Mouse (Mus musculus) c-Kit-negative CD71-positive TER-119-positive erythroid progenitor cells, embryonic 14.5 days (primary cell): Measurements from ENCODE around the gene Smc3.
"Not testable (repeated sequence)": the region's sequence is repeated elsewhere in the genome, so short reads cannot be mapped to it uniquely, and the experiment has no call there.

Experiments used
- DNase-seq: peaks from one replicate; pipeline ENCODE4 v3.0.0-alpha.2; 2013; ENCODE audit warnings: low read depth, low spot score

Smc3 gene

GRCm38 (mm10) chr19:53653624-53654467 is 53.6 kb downstream of the Smc3 start:
- DNase-seq, result no peak

DNA sequence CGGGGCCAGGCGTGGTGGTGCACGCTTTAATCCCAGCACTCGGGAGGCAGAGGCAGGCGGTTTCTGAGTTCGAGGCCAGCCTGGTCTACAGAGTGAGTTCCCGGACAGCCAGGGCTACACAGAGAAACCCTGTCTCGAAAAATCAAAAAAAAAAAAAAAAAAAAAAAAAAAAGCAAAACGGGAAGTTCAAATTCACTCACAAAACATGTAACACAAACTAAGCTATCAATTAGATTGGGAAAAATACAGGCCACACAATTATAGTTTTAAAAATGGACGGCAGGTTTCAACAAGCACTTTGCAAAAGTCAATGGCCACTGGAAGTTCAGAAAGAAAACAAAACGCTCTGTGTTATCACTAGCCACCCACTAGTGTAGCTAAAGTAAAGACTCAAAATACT is 56.2 kb downstream of the Smc3 start:
- DNase-seq, result not testable (repeated sequence)

DNA sequence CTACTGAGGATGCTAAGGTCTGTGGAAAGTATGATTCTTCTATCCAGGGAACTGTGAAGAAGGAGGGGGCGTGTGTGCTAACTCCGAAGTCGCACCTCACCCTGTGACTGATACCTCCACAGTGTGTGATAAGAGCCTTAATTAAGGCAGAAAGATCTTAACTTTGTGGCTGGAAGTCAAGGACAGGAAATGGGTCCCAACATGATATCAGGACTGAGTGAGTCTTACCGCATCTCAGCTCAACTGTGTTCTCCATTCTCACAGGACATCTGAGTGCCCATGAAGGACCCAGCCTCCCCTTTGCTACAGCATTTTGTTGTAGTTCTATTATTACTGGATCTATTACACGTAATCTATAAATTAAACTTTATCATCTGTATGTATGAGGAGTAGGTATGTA is 57.2 kb downstream of the Smc3 start:
- DNase-seq, result no peak

- DNase-seq, result no peak
These were observed 60.7 kb downstream of the Smc3 start for GRCm38 (mm10) chr19:53660722-53661420.

DNA sequence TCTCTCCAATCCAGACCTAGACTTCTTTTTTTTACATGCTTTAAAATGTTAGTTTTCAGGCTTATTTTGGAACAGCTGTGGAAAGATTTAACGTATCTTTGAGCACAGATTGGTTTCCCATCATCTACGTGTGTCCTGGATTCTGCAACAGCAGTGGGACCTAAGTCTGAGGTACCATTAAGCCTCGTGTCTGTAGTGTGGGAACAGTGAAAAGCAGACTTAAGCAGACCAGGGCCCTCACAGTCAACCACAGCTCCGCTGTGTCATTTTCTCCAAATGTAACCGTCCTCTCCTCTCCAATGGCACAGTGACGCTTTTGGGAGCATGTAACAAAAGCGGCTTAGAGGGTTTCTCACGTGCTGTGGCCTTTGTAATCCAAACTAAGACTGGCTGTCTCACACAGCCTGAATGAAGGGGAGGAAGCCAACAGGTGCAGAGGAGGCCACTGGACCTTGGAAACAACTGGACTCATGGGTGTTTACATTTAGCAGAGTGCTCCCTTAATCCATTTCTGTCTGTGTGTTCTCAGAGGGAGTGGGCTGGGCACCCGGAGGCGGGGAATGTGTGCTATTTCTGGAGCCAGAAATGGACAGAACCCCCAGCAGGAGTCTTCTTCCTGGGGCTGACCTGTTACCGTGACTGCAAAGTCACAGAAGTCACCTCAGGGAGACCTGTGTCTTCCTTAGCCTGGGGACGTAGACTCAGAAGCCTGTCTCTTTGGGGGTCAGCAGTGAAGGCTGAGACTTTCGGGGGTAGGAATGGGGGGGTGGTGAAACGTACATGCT is 61.9 kb downstream of the Smc3 start:
- no peak for DNase-seq

GRCm38 (mm10) chr19:53664831-53665230 is 64.6 kb downstream of the Smc3 start:
- no peak for DNase-seq

- no peak for DNase-seq
These were observed 65.2 kb downstream of the Smc3 start for GRCm38 (mm10) chr19:53665391-53665790.

DNA sequence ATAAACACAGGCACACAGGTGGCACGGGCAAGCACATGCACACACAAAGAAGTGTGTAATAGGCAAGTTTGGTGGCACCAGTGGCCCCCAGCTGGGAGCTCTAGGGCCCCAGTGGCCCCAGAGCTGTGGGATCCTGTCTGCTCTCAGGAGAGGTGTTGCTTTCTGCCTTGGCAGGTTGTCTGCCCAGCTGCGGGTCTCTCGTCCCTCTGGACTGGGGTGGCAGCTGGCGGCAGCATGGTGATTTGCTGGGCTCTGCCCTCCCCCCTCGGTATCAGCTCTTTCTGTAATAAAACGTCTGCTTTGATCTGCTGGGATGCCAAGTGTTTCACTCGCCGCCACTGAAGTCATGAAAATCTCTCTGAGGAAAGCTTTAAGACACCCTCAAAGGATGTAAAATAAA is 66.5 kb downstream of the Smc3 start:
- DNase-seq, result no peak

DNA sequence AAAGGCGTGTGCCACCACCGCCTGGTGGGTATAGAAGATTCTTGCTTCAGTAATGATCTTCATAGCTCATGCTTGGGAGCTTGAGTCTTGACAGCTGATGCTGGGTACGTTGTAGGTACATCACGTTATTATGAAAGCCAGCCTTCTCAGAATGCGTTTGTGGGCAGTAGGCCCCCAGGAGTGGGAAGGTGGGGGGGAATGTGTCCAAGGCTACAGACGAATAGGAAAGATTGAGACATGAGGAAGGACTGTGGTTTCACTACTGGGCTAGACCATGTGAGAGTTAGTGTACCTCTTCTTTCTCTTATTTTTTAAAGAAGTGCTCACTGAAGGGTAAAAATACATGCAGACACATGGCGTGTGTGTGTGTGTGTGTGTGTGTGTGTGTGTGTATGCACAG is 68.6 kb downstream of the Smc3 start:
- no peak for DNase-seq

DNA sequence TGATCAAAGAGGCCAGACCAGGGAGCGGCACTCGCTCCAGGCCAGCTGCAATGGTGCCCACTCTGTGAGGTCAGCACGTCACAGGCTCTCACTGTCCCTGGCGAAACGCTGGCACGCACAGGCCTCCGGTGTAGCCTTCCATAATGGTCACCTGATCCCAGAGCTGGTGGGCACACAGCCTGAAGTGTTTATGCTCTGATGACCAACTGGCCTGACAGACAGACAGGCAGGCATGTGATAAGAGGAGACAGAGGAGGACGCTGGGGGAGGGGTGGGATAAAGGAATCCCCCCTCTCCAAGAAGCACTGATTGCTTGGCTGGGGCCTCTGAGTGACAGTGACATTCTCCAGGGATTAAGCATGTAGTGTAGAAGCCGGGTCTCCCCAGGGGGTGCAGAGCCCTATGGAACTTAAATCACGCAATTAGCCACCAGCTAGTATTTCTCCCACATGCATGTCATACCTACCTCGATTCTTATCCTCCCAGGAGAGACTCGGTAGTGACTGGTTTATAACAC is 70.5 kb downstream of the Smc3 start:
- DNase-seq, result no peak

GRCm38 (mm10) chr19:53671432-53671831 is 71.2 kb downstream of the Smc3 start:
- DNase-seq, result no peak

DNA sequence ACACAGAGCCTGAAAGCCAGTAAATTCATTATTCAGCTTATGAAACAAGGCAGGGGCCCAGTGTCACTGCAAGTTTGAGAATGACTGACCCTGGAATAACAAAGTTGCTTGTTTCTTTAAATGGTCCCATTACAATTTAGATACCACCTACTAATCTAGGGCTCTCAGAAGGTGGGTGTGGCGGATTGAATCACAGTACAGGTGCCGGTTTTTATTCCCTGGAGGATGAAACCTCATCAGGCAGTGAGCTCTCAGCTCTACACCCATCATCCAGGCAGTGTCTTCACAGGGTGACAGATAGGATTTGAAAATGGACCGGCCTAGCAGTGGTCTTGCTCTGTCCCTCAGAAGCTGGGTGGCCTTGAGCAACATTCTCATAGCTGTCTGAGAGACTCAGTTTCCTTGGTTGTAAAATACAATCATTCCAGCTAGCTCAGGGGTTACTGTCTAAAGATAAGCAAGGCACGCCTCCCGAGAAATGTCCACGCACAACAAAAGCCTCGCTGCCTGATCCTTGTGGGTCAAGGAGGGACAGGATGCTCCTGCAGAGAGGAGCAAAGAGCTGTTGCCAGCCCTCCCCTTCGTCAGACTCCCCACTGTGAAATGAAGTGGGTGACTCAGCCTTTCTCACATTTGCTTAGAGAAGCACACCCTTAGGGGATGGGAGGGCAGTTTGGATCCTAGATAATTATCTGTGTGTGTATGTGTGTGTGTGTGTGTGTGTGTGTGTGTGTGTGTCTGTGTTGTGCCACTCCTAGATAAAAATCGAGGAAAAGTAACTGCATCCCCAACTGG is 74.1 kb downstream of the Smc3 start:
- DNase-seq, result no peak

DNA sequence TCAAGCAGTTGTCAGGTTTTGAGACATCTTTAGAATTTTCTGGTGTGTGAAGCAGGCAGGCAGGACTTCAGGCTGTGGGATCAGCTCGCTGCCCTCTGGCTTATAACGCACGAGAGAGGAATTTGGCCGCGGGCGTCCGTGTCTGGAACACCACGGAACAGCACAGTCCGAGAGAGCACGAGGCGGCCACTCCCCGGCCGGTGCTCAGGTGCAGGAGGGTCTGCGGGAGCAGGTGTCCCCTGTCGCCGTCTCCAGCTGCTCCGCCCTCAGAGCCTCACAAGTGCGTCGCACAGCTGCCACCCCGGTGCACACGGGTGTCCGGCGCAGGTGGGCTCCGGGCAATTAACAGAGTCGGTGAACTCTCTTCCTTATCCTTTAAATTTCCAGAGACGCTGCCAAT is 76.0 kb downstream of the Smc3 start:
- DNase-seq, result no peak

GRCm38 (mm10) chr19:53676718-53677634 is 76.8 kb downstream of the Smc3 start, which contains the start of gene Rbm20:
TSS of gene Rbm20 (plus strand) at chr19:53677306.
- DNase-seq, result no peak

DNA sequence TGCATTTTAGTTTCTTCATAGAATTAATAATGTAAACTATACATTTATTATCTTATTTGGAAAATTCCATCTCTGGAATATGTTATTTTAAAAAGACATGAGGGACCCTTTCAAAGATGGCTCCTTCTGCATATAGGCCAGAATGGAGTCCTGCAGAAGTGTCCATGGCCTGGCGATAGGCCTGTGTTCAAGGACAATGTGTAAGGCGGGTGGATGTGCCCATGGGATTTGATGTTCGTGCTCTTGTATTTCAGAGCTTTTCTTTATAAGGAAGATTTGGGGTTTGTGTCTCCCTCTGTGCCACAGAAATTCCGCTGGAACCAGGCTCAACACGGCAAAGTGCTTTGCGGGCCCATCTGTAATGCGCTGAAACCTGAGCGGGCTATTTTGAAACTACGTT is 79.0 kb downstream of the Smc3 start:
- DNase-seq, result no peak

DNA sequence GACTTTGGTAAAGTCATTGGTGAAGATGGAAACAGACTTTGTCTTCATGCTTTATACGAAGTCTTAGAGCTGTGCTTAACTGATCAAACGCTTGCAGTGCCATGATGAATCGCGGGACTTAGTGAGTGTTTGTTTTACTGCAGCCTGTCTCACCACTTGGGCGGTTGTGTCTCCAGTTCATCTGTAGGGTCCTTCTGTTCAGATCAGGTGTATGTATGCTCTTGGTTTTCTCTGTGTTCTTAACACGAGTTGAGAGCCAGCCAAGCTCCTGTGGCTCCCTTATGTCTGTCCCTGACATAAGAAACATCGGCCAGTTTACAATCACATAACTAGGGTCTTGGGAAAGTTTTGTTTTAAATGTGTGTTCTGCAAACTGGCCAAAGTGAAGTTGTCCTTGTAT is 79.8 kb downstream of the Smc3 start:
- no peak for DNase-seq

- no peak for DNase-seq
These were observed 82.2 kb downstream of the Smc3 start for GRCm38 (mm10) chr19:53682427-53682826.

DNA sequence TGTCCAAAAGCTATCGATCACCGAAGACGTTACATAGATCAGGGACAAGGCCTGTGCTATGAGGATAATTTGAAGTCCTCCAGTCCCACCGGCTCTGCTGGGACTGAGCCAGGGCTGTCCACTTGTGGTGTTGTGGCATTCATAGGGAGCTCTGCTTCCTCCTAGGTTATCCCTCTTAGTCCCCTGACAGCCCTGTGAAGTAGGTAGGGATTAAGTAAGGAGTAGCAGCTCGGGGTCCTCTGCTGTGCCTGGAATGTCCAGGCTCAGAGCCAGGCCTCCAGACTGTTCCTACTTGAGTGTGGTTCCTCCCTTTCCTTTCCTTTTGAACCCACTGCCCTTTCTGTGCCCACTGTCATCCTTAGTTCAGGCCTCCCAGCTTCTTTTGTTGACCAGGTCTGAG is 87.4 kb downstream of the Smc3 start:
- no peak for DNase-seq

- DNase-seq, result no peak
These were observed 90.6 kb downstream of the Smc3 start for GRCm38 (mm10) chr19:53690816-53691215.

DNA sequence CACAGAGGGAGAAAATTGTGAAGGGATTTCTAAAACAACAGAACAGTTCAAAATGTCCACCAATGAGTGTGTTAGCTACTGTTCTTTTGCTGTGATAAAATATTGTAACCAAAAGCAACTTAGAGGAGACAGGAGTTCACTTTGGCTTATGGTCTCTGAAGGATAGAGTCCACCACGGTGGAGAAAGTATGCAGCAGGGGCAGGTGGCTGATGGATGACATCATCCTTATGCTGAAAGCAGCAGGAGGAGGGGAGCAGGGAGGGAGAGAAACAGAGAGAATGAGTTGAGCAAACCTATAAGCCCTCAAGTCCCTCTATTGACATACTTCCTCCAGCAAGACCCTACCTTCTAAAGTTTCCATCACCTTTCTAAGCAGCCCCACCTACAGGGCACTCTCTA is 93.8 kb downstream of the Smc3 start:
- no peak for DNase-seq
